Mouse (Mus musculus): Measurements from ENCODE around the gene Serinc5. TPM values are rescaled to one million over a fixed set of nuclear protein-coding genes. Genes with fewer than 3 reads are reported as not detected.

The Serinc5 gene
- polyA plus RNA-seq, 1 experiment from 2014 or later, result 7.0 TPM

GRCm38 (mm10) chr13:92721006-92721405 lies 110.1 kb downstream of the Serinc5 start:
- Histone ChIP-seq H3K4me2 (ENCODE audit: low read depth, severe bottlenecking) (no peak overlapping the region), H3K36me3 (ENCODE audit: control insufficient read depth, insufficient read depth, low read length) (no peaks in the 10 kb centered on the region), H3K4me1 (ENCODE audit: control insufficient read depth, insufficient read depth, low read length) (no peaks in the 10 kb centered on the region), H3K4me3 (ENCODE audit: low read depth, low read length) (no peak overlapping the region), H3K27me3 (ENCODE audit: control insufficient read depth, insufficient read depth, low read length) (no peaks in the 10 kb centered on the region), H3K27ac (replicated peaks; ENCODE audit: low read depth, low read length) (no peak overlapping the region), H3K9me3 (ENCODE audit: control insufficient read depth, low read length) (no peaks in the 10 kb centered on the region), H3K9ac (ENCODE audit: low read length) (no peak overlapping the region)
- no peak for DNase-seq (ENCODE audit: low spot score)
- 85% methylated on average over 4 of the region's 4 CpGs for WGBS
- ATAC-seq (ENCODE audit: insufficient number of reproducible peaks, low FRiP score, low TSS enrichment, low read depth), result no peak

GRCm38 (mm10) chr13:92722389-92722788 lies 111.5 kb downstream of the Serinc5 start:
- no peak overlapping the region for H3K27ac ChIP-seq (replicated peaks; ENCODE audit: low read depth, low read length)
- no peak for DNase-seq (ENCODE audit: low spot score)
- no peak for ATAC-seq (ENCODE audit: insufficient number of reproducible peaks, low FRiP score, low TSS enrichment, low read depth)
- 74% methylated on average over 5 of the region's 5 CpGs for WGBS
- no peak overlapping the region for H3K4me2 ChIP-seq (ENCODE audit: low read depth, severe bottlenecking)
- no peaks in the 10 kb centered on the region for H3K27me3 ChIP-seq (ENCODE audit: control insufficient read depth, insufficient read depth, low read length)
- no peak overlapping the region for H3K4me3 ChIP-seq (ENCODE audit: low read depth, low read length)
- no peaks in the 10 kb centered on the region for H3K9me3 ChIP-seq (ENCODE audit: control insufficient read depth, low read length)
- H3K9ac ChIP-seq (ENCODE audit: low read length), result no peak overlapping the region
- no peaks in the 10 kb centered on the region for H3K36me3 ChIP-seq (ENCODE audit: control insufficient read depth, insufficient read depth, low read length)
- no peaks in the 10 kb centered on the region for H3K4me1 ChIP-seq (ENCODE audit: control insufficient read depth, insufficient read depth, low read length)

GRCm38 (mm10) chr13:92729811-92730210 lies 118.9 kb downstream of the Serinc5 start:
- Histone ChIP-seq H3K9me3 (ENCODE audit: control insufficient read depth, low read length) (no peaks in the 10 kb centered on the region), H3K27me3 (ENCODE audit: control insufficient read depth, insufficient read depth, low read length) (no peaks in the 10 kb centered on the region), H3K9ac (ENCODE audit: low read length) (no peak overlapping the region), H3K36me3 (ENCODE audit: control insufficient read depth, insufficient read depth, low read length) (no peaks in the 10 kb centered on the region), H3K4me1 (ENCODE audit: control insufficient read depth, insufficient read depth, low read length) (no peaks in the 10 kb centered on the region), H3K4me3 (ENCODE audit: low read depth, low read length) (no peak overlapping the region), H3K4me2 (ENCODE audit: low read depth, severe bottlenecking) (no peak overlapping the region), H3K27ac (replicated peaks; ENCODE audit: low read depth, low read length) (no peak overlapping the region)
- 67% methylated on average over 13 of the region's 13 CpGs for WGBS
- ATAC-seq (ENCODE audit: insufficient number of reproducible peaks, low FRiP score, low TSS enrichment, low read depth) (no peak), DNase-seq (ENCODE audit: low spot score) (no peak)

GRCm38 (mm10) chr13:92731811-92732210 lies 120.9 kb downstream of the Serinc5 start:
- no peak overlapping the region for H3K4me2 ChIP-seq (ENCODE audit: low read depth, severe bottlenecking)
- no peak for DNase-seq (ENCODE audit: low spot score)
- no peaks in the 10 kb centered on the region for H3K27me3 ChIP-seq (ENCODE audit: control insufficient read depth, insufficient read depth, low read length)
- no peaks in the 10 kb centered on the region for H3K36me3 ChIP-seq (ENCODE audit: control insufficient read depth, insufficient read depth, low read length)
- H3K9me3 ChIP-seq (ENCODE audit: control insufficient read depth, low read length), result no peaks in the 10 kb centered on the region
- no peak for ATAC-seq (ENCODE audit: insufficient number of reproducible peaks, low FRiP score, low TSS enrichment, low read depth)
- H3K4me1 ChIP-seq (ENCODE audit: control insufficient read depth, insufficient read depth, low read length), result no peaks in the 10 kb centered on the region
- H3K27ac ChIP-seq (replicated peaks; ENCODE audit: low read depth, low read length), result no peak overlapping the region
- WGBS, result 69% methylated on average over 6 of the region's 6 CpGs
- no peak overlapping the region for H3K4me3 ChIP-seq (ENCODE audit: low read depth, low read length)
- no peak overlapping the region for H3K9ac ChIP-seq (ENCODE audit: low read length)

- DNase-seq (ENCODE audit: low spot score), result no peak
- H3K4me3 ChIP-seq (ENCODE audit: low read depth, low read length), result no peak overlapping the region
These were observed 121.9 kb downstream of the Serinc5 start for GRCm38 (mm10) chr13:92732836-92733235.

GRCm38 (mm10) chr13:92733252-92733651 lies 122.4 kb downstream of the Serinc5 start:
- Histone ChIP-seq H3K4me1 (ENCODE audit: control insufficient read depth, insufficient read depth, low read length) (no peaks in the 10 kb centered on the region), H3K4me2 (ENCODE audit: low read depth, severe bottlenecking) (no peak overlapping the region), H3K9me3 (ENCODE audit: control insufficient read depth, low read length) (no peaks in the 10 kb centered on the region), H3K4me3 (ENCODE audit: low read depth, low read length) (no peak overlapping the region), H3K27ac (replicated peaks; ENCODE audit: low read depth, low read length) (no peak overlapping the region), H3K9ac (ENCODE audit: low read length) (no peak overlapping the region), H3K36me3 (ENCODE audit: control insufficient read depth, insufficient read depth, low read length) (no peaks in the 10 kb centered on the region), H3K27me3 (ENCODE audit: control insufficient read depth, insufficient read depth, low read length) (no peaks in the 10 kb centered on the region)
- DNase-seq (ENCODE audit: low spot score), result peak; percentile 69
- no peak for ATAC-seq (ENCODE audit: insufficient number of reproducible peaks, low FRiP score, low TSS enrichment, low read depth)
- 44% methylated on average over 9 of the region's 9 CpGs for WGBS

More at GRCm38 (mm10) chr13:92732836-92733235, 121.9 kb downstream of the Serinc5 start:
- Histone ChIP-seq H3K4me2 (ENCODE audit: low read depth, severe bottlenecking) (no peak overlapping the region), H3K9ac (ENCODE audit: low read length) (no peak overlapping the region), H3K4me1 (ENCODE audit: control insufficient read depth, insufficient read depth, low read length) (no peaks in the 10 kb centered on the region), H3K9me3 (ENCODE audit: control insufficient read depth, low read length) (no peaks in the 10 kb centered on the region), H3K27ac (replicated peaks; ENCODE audit: low read depth, low read length) (no peak overlapping the region), H3K36me3 (ENCODE audit: control insufficient read depth, insufficient read depth, low read length) (no peaks in the 10 kb centered on the region), H3K27me3 (ENCODE audit: control insufficient read depth, insufficient read depth, low read length) (no peaks in the 10 kb centered on the region)
- WGBS, result 78% methylated on average over 5 of the region's 5 CpGs
- no peak for ATAC-seq (ENCODE audit: insufficient number of reproducible peaks, low FRiP score, low TSS enrichment, low read depth)

- H3K36me3 ChIP-seq (ENCODE audit: control insufficient read depth, insufficient read depth, low read length), result no peaks in the 10 kb centered on the region
- H3K4me1 ChIP-seq (ENCODE audit: control insufficient read depth, insufficient read depth, low read length), result no peaks in the 10 kb centered on the region
- H3K4me2 ChIP-seq (ENCODE audit: low read depth, severe bottlenecking), result no peak overlapping the region
- no peak overlapping the region for H3K27ac ChIP-seq (replicated peaks; ENCODE audit: low read depth, low read length)
- H3K9me3 ChIP-seq (ENCODE audit: control insufficient read depth, low read length), result no peaks in the 10 kb centered on the region
- no peak for ATAC-seq (ENCODE audit: insufficient number of reproducible peaks, low FRiP score, low TSS enrichment, low read depth)
- no peak for DNase-seq (ENCODE audit: low spot score)
- no peaks in the 10 kb centered on the region for H3K27me3 ChIP-seq (ENCODE audit: control insufficient read depth, insufficient read depth, low read length)
- no peak overlapping the region for H3K4me3 ChIP-seq (ENCODE audit: low read depth, low read length)
- no peak overlapping the region for H3K9ac ChIP-seq (ENCODE audit: low read length)
- WGBS, result 91% methylated on average over 11 of the region's 11 CpGs
These were observed 122.8 kb downstream of the Serinc5 start for GRCm38 (mm10) chr13:92733741-92734140.

- H3K4me3 ChIP-seq (ENCODE audit: low read depth, low read length), result no peak overlapping the region
- no peak for DNase-seq (ENCODE audit: low spot score)
- no peak overlapping the region for H3K9ac ChIP-seq (ENCODE audit: low read length)
- no peaks in the 10 kb centered on the region for H3K36me3 ChIP-seq (ENCODE audit: control insufficient read depth, insufficient read depth, low read length)
- H3K27me3 ChIP-seq (ENCODE audit: control insufficient read depth, insufficient read depth, low read length), result no peaks in the 10 kb centered on the region
- no peak overlapping the region for H3K4me2 ChIP-seq (ENCODE audit: low read depth, severe bottlenecking)
- H3K9me3 ChIP-seq (ENCODE audit: control insufficient read depth, low read length), result no peaks in the 10 kb centered on the region
- no peak for ATAC-seq (ENCODE audit: insufficient number of reproducible peaks, low FRiP score, low TSS enrichment, low read depth)
- 92% methylated on average over 1 of the region's 1 CpGs for WGBS
- H3K4me1 ChIP-seq (ENCODE audit: control insufficient read depth, insufficient read depth, low read length), result no peaks in the 10 kb centered on the region
- no peak overlapping the region for H3K27ac ChIP-seq (replicated peaks; ENCODE audit: low read depth, low read length)
These were observed 124.8 kb downstream of the Serinc5 start for GRCm38 (mm10) chr13:92735693-92736092.

GRCm38 (mm10) chr13:92736516-92737300 lies 125.8 kb downstream of the Serinc5 start:
- Histone ChIP-seq H3K9ac (ENCODE audit: low read length) (no peak overlapping the region), H3K4me1 (ENCODE audit: control insufficient read depth, insufficient read depth, low read length) (no peaks in the 10 kb centered on the region), H3K27ac (replicated peaks; ENCODE audit: low read depth, low read length) (no peak overlapping the region), H3K9me3 (ENCODE audit: control insufficient read depth, low read length) (no peaks in the 10 kb centered on the region), H3K4me2 (ENCODE audit: low read depth, severe bottlenecking) (no peak overlapping the region), H3K36me3 (ENCODE audit: control insufficient read depth, insufficient read depth, low read length) (no peaks in the 10 kb centered on the region), H3K4me3 (ENCODE audit: low read depth, low read length) (no peak overlapping the region), H3K27me3 (ENCODE audit: control insufficient read depth, insufficient read depth, low read length) (no peaks in the 10 kb centered on the region)
- DNase-seq (ENCODE audit: low spot score), result no peak
- ATAC-seq (ENCODE audit: insufficient number of reproducible peaks, low FRiP score, low TSS enrichment, low read depth), result no peak
- 62% methylated on average over 11 of the region's 11 CpGs for WGBS
